Mouse (Mus musculus) MN1 (cell line): ENCODE data around the gene Tbk1.
A peak's percentile ranks its signal among the peaks of the same experiment; 100 is the strongest.

Experiments
- DNase-seq: peaks from one replicate; pipeline ENCODE4 v3.0.0-alpha.2; 2016; ENCODE audit warnings: low spot score

Gene Tbk1

DNA sequence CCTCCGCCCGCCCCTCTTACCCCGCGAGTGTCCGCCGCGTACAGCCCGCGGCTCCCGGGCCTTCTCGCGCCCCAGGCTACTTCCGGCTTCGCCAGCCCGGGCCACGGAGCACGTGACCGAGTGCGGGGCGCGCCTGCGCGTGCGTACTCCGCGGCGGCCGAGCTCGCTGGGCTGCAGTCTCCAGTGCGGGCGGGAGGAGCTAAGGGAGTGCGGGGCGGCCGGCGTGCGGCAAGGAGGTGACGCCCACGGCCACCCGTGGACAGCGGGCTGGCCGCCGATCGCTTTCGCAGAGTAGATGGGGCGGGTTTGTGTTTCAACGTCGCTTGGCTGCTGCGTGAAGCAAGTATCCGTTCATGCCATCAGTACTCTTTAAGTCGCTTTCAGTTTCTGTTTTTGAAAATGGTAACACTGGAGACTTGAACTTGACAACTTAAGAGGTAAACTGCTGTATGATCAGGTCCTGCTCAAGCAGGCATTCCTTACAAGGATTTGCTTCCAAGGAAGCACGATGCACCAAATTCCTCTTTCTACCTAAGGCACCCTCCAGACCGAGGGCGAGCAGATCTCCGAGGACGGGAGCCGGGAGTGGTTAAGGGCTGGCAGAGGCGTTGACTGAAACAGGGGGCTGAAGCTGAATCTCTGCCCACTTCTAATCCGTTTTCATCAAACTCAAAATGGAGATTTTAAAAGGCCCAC, at the start of gene Tbk1:
TSS of gene Tbk1 (minus strand) at position 113 of the 696 bp plus-strand sequence.
- peak; percentile 99 for DNase-seq

- no peak for DNase-seq
These were observed 49.7 kb upstream of the Tbk1 start for GRCm38 (mm10) chr10:121636276-121636675.

DNA sequence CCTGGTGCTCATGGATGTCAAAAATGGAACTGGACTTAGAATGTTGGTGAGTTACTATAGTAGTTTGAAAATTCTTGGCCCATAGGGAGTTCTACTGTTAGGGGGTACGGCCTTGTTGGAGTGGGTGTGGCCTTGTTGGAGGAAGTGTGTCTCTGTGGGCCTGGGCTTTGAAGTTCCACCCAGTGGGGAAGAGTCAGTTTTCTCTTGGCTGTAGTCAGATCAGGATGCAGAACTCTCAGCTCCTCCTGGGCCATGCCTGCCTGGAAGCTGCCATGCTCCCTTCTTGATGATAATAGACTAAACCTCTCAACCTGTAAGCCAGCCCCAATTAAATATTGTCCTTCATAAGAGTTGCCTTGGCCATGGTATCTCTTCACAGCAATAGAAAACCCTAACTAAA, 47.6 kb upstream of the Tbk1 start:
- no peak for DNase-seq

- no peak for DNase-seq
These were observed 42.0 kb upstream of the Tbk1 start for GRCm38 (mm10) chr10:121628561-121629040.

GRCm38 (mm10) chr10:121627216-121627852, 40.7 kb upstream of the Tbk1 start:
- no peak for DNase-seq

DNA sequence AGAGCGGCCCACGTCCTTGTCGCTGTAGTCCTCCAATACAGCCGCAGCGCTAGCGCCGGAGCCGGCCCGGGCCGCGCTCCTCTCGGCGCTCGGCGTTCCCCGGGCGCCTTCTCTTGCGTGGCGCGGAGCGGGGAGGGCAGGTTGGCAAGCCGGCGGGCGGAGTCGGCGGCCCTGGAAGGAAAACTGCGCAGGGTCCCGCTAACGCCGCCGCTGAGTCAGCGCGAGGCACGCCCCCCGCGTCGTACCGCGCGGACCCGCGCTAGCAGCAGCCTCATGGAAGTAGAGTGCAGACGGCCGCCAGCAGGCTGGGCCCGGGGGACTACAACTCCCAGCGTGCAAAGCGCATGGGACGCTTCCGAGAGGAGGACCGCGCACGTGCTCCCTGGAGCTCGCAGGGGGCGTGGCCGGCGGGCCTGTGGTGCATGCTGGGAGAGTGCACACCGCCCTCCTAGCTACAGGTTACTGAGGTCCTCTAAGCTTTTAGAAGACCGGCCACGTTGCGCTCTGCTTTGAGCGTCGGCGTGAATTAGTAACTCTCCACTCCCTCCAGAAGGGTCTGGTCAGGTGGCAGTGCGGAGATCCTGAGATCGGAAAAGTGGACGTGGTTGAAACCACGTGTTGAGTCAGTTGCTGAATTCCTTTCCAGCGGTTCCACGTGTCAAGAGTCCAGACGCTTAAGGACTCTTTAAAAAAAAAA, 39.7 kb upstream of the Tbk1 start, which contains the start of gene Xpot:
TSS of gene Xpot (minus strand) at position 147 of the 697 bp plus-strand sequence.
- peak; percentile 100 for DNase-seq

DNA sequence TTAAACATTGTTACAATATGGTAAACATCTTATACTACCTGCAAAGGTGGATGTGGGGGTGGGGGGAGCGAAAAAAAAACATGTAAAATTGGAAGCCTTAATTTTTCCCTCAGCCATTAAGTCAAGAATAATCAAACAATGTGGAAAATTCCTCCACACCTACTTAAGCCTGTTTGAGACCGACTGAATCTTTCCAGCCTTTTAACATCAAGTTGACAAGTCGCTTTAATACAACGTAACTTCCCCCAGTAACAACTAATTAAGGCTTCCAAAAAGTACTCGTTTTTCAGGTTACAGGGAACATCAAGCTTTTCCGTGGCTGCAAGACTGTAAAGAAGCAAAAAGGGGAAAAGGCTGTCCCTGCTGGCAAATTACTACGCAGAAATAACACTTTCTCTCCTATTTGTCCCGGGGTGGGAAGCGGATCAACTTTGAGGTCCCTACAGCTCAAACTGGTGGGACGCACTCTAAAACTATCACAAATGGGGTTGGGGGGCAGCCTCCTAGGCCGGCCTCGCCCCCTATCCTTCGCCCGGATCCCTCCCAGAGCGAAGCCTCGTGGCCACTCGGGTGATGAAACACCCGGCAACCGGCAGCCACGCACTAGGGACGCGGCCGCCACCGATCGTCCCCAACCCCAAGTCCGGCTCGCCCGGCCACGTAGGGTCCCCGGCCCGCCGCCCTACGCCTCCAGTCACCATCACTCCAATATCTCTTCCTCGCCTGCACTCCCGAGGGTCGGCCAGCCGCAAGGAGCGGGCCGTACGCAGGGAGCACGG, 39.0 kb upstream of the Tbk1 start:
- DNase-seq, result peak; percentile 91

DNA sequence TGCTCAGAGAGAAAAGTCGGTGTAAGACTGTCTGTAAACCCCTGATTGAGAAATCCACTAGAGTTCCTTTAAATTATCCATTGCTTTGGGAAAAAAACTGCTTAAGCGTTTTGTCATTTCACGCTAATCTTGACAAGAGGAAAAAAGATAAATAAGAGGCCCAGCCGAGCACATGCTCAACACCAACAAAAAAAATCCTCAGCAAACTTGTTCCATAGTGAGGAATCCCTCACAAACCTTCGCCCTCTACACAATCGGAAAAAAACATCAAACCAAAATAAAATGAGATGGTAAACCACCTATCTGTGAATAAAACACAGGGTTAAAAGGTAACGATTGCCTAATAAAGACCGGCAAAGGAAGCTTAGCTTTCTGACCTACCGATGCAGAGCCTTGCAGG, 38.4 kb upstream of the Tbk1 start:
- DNase-seq, result no peak

- DNase-seq, result no peak
These were observed 37.1 kb upstream of the Tbk1 start for GRCm38 (mm10) chr10:121623670-121624069.

DNA sequence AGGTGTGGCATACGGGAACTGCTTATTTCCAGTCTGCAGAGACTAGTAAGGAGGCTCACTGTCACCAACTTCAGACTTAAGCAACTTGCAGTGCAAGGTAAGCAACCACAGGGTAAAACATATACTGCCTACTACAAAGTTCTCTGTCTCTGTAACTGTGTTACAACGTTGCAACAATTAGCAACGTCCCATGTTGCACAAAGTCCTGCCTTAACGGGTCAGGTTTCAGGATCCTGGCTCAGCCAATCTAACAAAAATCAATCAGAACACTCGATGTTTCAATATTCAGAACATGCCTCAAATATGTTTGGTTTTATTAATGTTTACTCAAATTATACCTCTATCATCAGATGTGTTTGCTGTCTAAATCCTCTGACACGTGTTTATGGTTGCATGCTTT, 35.8 kb upstream of the Tbk1 start:
- DNase-seq, result no peak

GRCm38 (mm10) chr10:121615935-121616334, 29.3 kb upstream of the Tbk1 start:
- DNase-seq, result no peak

DNA sequence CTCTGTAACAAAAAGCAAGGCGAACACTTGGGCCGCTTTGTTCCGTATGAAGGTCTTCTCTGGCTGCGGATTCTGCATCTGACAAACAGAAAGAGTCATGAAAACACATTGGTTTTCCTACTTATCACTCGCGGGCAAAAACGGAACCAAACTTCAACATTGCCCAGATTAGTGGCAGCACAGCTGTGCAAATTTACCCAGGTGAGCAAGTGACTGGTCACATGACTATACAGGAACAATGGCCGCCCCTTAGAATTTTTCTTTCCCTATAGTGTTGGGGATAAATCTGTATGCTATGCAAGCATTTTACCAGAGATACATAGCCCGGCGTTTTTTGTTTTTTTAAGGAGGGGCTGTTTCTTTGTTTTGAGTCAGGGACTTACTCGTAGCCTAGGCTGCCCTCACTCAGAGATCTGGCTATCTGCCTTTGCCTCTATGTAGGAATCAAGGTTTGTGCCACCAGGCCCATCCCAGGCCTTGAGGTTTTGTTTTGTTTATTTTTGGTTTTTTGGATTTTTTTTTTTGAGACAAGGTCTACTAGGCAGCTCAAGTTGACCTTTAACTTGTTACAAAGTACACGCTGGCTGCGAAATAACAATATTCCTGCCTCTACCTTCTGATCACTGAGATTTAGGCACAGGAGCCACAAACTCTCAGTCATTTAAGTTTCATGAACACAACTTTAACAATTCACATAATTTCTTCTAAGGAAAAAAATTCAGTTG, 28.7 kb upstream of the Tbk1 start:
- DNase-seq, result no peak

DNA sequence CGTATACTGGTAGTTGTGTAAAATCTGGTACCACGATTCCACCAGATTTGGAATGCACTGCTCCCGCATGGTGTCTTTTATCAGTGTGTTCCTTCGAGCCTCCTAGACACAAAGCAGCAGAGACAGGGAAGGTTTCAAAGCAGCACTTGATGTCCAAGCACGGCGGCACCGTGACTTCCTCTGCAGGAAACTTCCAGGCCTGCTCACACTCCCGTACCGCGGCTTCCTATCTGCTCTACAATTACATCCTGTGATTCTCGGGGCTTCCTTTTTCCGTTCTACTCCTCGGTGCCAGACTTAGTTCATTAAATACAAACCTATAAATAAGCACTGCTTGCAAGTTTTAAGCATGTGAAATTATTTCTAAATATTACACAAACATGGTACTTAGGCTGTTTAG, 27.0 kb upstream of the Tbk1 start:
- DNase-seq, result no peak

GRCm38 (mm10) chr10:121612448-121612847, 25.9 kb upstream of the Tbk1 start:
- DNase-seq, result peak; percentile 67

DNA sequence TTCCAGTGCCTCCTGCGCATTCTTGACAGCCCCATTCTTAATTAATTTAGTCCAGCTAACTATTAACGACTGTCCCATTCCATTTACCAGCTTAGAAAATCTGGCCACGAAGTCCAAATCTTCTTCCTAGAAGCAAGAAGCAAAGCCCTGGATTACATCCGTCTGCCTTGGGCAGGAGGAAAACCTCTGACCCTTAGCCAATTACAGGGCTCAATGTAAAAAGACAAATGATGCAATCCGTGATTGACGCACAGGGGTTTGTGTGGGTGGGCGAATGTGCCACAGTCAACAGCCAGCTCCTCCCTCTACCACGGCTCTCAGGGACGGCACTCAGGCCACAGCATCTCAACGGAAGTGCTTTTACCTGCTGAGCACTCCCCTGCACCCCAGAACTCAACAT, 25.0 kb upstream of the Tbk1 start:
- peak; percentile 81 for DNase-seq

GRCm38 (mm10) chr10:121608177-121608576, 21.6 kb upstream of the Tbk1 start:
- no peak for DNase-seq

DNA sequence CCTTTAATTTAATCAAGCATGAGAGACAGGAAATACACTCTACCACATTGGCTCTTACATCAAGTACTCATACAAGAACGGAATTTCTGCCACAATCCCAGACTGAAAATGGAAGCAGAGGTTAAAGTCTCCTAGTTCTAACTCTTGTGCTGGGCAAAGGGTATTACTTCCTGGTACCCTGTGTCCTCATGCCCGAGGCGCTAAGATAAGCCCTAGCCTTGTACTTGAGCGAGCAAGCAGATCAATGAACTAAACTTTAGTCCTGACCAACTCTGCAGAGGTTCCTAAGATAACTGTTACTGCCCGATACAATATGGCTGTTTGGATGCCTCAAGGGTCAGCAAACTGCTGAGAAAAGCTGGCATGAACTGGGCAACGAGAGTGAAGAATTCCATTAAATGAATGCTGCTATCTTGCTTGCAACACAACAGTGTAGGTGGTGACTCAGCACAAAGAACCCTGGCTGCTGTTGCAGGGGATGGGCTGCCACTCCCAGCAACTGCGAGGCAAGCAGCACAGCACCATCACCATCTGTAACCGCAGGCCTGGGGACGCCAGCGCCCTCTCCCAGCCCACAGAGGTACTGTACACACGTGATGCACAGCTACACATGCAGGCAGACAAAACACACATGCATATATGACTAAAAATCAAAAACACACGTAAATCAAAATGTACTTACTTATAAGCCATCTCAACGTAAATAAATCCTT, 18.2 kb upstream of the Tbk1 start:
- no peak for DNase-seq

GRCm38 (mm10) chr10:121603556-121603955, 17.0 kb upstream of the Tbk1 start:
- DNase-seq, result no peak

- no peak for DNase-seq
These were observed 14.7 kb upstream of the Tbk1 start for GRCm38 (mm10) chr10:121601272-121601671.

DNA sequence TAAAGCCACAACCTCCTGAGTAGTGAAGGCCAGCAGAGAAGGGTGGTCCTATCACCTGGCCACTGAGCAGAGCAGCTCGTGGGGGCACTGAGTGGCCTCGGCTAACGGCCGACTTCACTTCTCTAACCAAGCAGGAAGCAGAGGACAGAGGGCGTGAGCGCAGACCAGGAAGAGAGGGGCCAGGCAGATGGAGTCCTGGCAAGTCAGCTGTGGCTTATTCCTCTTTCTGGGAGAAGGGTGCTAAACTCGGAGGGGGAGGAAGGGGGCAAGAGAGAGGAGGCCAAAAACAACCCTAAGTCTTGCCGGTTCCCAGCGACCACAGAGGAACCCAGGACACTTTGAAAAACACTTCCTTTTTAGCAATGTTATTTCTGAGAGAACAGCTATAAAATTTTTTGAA, 10.0 kb upstream of the Tbk1 start:
- no peak for DNase-seq

- no peak for DNase-seq
These were observed 4.5 kb upstream of the Tbk1 start for GRCm38 (mm10) chr10:121591106-121591505.
